Mouse (Mus musculus): ENCODE measurements around the gene Olfr305. TPM values are rescaled to one million over a fixed set of nuclear protein-coding genes. Genes with fewer than 3 reads are reported as not detected.
"Not testable (repeated sequence)": the region's sequence is repeated elsewhere in the genome, so short reads cannot be mapped to it uniquely, and the experiment has no call there.

Olfr305 gene
- not detected in 2 replicates for polyA plus RNA-seq (2015; fragmentation: Nextera tagmentation; extraction: Ambion mirVana)

GRCm38 (mm10) chr7:86366828-86367227 lies at the start of gene Olfr305:
Gene Olfr305, minus strand, starts transcription at chr7:86366928.
- Histone ChIP-seq H3K4me3 (replicated peaks) (no peak within 1 kb of the TSS), H3K36me3 (no peaks in the 10 kb centered on the region), H3K27ac (no peak within 1 kb of the TSS), H3K27me3 (replicated peaks) (no peaks in the 10 kb centered on the region), H3K9me3 (no peaks in the 10 kb centered on the region), H3K4me2 (no peak within 1 kb of the TSS), H3K9ac (no peak within 1 kb of the TSS), H3K4me1 (no peaks in the 10 kb centered on the region)
- no peak for ATAC-seq (ENCODE audit: insufficient read depth, low FRiP score, low read depth)
- WGBS: 80% methylated on average over 1 of the region's 1 CpGs

- WGBS: 86% methylated on average over 2 of the region's 2 CpGs
- Histone ChIP-seq H3K36me3 (no peaks in the 10 kb centered on the region), H3K9me3 (no peaks in the 10 kb centered on the region), H3K4me3 (replicated peaks) (no peak within 1 kb of the TSS), H3K9ac (no peak within 1 kb of the TSS), H3K4me2 (no peak within 1 kb of the TSS), H3K4me1 (no peaks in the 10 kb centered on the region), H3K27ac (no peak within 1 kb of the TSS), H3K27me3 (replicated peaks) (no peaks in the 10 kb centered on the region)
- no peak for ATAC-seq (ENCODE audit: insufficient read depth, low FRiP score, low read depth)
Observed at GRCm38 (mm10) chr7:86403546-86403945, 36.8 kb upstream of the Olfr305 start, which contains the start of gene Olfr301. Gene Olfr301, plus strand, starts transcription at chr7:86403846.

- no peak within 1 kb of the TSS for H3K9ac ChIP-seq
- H3K4me2 ChIP-seq: no peak within 1 kb of the TSS
- H3K4me1 ChIP-seq: no peaks in the 10 kb centered on the region
- H3K4me3 ChIP-seq (replicated peaks): no peak within 1 kb of the TSS
- H3K27me3 ChIP-seq (replicated peaks): no peaks in the 10 kb centered on the region
- H3K9me3 ChIP-seq: no peaks in the 10 kb centered on the region
- H3K36me3 ChIP-seq: no peaks in the 10 kb centered on the region
- no peak for ATAC-seq (ENCODE audit: insufficient read depth, low FRiP score, low read depth)
- no peak within 1 kb of the TSS for H3K27ac ChIP-seq
Observed at GRCm38 (mm10) chr7:86397689-86398088, 31.0 kb upstream of the Olfr305 start, which contains the start of gene Olfr303. Gene Olfr303, minus strand, starts transcription at chr7:86397789.

- Histone ChIP-seq H3K27me3 (replicated peaks) (no peaks in the 10 kb centered on the region), H3K27ac (no peak within 1 kb of the TSS), H3K4me3 (replicated peaks) (no peak within 1 kb of the TSS), H3K4me2 (no peak within 1 kb of the TSS), H3K36me3 (no peaks in the 10 kb centered on the region), H3K9ac (no peak within 1 kb of the TSS), H3K9me3 (no peaks in the 10 kb centered on the region), H3K4me1 (no peaks in the 10 kb centered on the region)
- ATAC-seq (ENCODE audit: insufficient read depth, low FRiP score, low read depth): no peak
- WGBS: 49% methylated on average over 1 of the region's 1 CpGs
Observed at GRCm38 (mm10) chr7:86386558-86386957, 19.8 kb upstream of the Olfr305 start, which contains the start of gene Olfr304. Gene Olfr304, minus strand, starts transcription at chr7:86386658.

GRCm38 (mm10) chr7:86385769-86386168 lies 19.0 kb upstream of the Olfr305 start:
- 73% methylated on average over 3 of the region's 3 CpGs for whole genome bisulfite sequencing
- no peak for ATAC-seq (ENCODE audit: insufficient read depth, low FRiP score, low read depth)
- no peaks in the 10 kb centered on the region for H3K36me3 ChIP-seq
- no peak overlapping the region for H3K27ac ChIP-seq
- H3K9ac ChIP-seq: no peak overlapping the region
- no peaks in the 10 kb centered on the region for H3K9me3 ChIP-seq
- H3K4me2 ChIP-seq: no peak overlapping the region
- no peaks in the 10 kb centered on the region for H3K27me3 ChIP-seq (replicated peaks)
- H3K4me3 ChIP-seq (replicated peaks): no peak overlapping the region
- H3K4me1 ChIP-seq: no peaks in the 10 kb centered on the region

- not testable (repeated sequence) for H3K27ac ChIP-seq; H3K4me3 ChIP-seq (replicated peaks); H3K27me3 ChIP-seq (replicated peaks); ATAC-seq (ENCODE audit: insufficient read depth, low FRiP score, low read depth); H3K36me3 ChIP-seq; H3K9me3 ChIP-seq; H3K4me1 ChIP-seq; H3K4me2 ChIP-seq; H3K9ac ChIP-seq
- 84% methylated on average over 9 of the region's 9 CpGs for WGBS
Observed at GRCm38 (mm10) chr7:86346296-86346695, 20.4 kb downstream of the Olfr305 start.

- Histone ChIP-seq H3K4me3 (replicated peaks) (no peak overlapping the region), H3K27ac (no peak overlapping the region), H3K9ac (no peak overlapping the region), H3K4me2 (no peak overlapping the region), H3K27me3 (replicated peaks) (no peaks in the 10 kb centered on the region), H3K4me1 (no peaks in the 10 kb centered on the region), H3K9me3 (no peaks in the 10 kb centered on the region), H3K36me3 (no peaks in the 10 kb centered on the region)
- WGBS: 73% methylated on average over 3 of the region's 3 CpGs
- no peak for ATAC-seq (ENCODE audit: insufficient read depth, low FRiP score, low read depth)
Observed at GRCm38 (mm10) chr7:86344253-86344652, 22.5 kb downstream of the Olfr305 start.

- no peak overlapping the region for H3K9ac ChIP-seq
- no peak for ATAC-seq (ENCODE audit: insufficient read depth, low FRiP score, low read depth)
Observed at GRCm38 (mm10) chr7:86342881-86343565, 23.7 kb downstream of the Olfr305 start.

GRCm38 (mm10) chr7:86337486-86337885 lies 29.2 kb downstream of the Olfr305 start, which contains the start of gene Olfr307:
Gene Olfr307, minus strand, starts transcription at chr7:86337586.
- ATAC-seq (ENCODE audit: insufficient read depth, low FRiP score, low read depth): no peak
- H3K27me3 ChIP-seq (replicated peaks): no peaks in the 10 kb centered on the region
- WGBS: 67% methylated on average over 1 of the region's 1 CpGs
- no peak within 1 kb of the TSS for H3K9ac ChIP-seq
- H3K27ac ChIP-seq: no peak within 1 kb of the TSS
- no peaks in the 10 kb centered on the region for H3K9me3 ChIP-seq
- H3K36me3 ChIP-seq: no peaks in the 10 kb centered on the region
- H3K4me3 ChIP-seq (replicated peaks): no peak within 1 kb of the TSS
- no peak within 1 kb of the TSS for H3K4me2 ChIP-seq
- no peaks in the 10 kb centered on the region for H3K4me1 ChIP-seq

More at GRCm38 (mm10) chr7:86342881-86343565, 23.7 kb downstream of the Olfr305 start:
- no peaks in the 10 kb centered on the region for H3K36me3 ChIP-seq
- 69% methylated on average over 14 of the region's 14 CpGs for WGBS
- H3K9me3 ChIP-seq: no peaks in the 10 kb centered on the region
- no peaks in the 10 kb centered on the region for H3K27me3 ChIP-seq (replicated peaks)
- no peaks in the 10 kb centered on the region for H3K4me1 ChIP-seq
- H3K4me2 ChIP-seq: no peak overlapping the region
- no peak overlapping the region for H3K27ac ChIP-seq
- no peak overlapping the region for H3K4me3 ChIP-seq (replicated peaks)

GRCm38 (mm10) chr7:86325530-86325929 lies 41.2 kb downstream of the Olfr305 start, which contains the start of gene Olfr308:
Gene Olfr308, minus strand, starts transcription at chr7:86325630.
- H3K4me2 ChIP-seq: no peak within 1 kb of the TSS
- no peaks in the 10 kb centered on the region for H3K4me1 ChIP-seq
- no peak for ATAC-seq (ENCODE audit: insufficient read depth, low FRiP score, low read depth)
- no peaks in the 10 kb centered on the region for H3K27me3 ChIP-seq (replicated peaks)
- no peak within 1 kb of the TSS for H3K4me3 ChIP-seq (replicated peaks)
- no peaks in the 10 kb centered on the region for H3K36me3 ChIP-seq
- H3K9me3 ChIP-seq: no peaks in the 10 kb centered on the region
- no peak within 1 kb of the TSS for H3K9ac ChIP-seq
- H3K27ac ChIP-seq: no peak within 1 kb of the TSS

GRCm38 (mm10) chr7:86321323-86321722 lies 45.4 kb downstream of the Olfr305 start:
- ATAC-seq (ENCODE audit: insufficient read depth, low FRiP score, low read depth): no peak
- Histone ChIP-seq H3K9ac (no peak overlapping the region), H3K36me3 (no peaks in the 10 kb centered on the region), H3K4me3 (replicated peaks) (no peak overlapping the region), H3K4me1 (no peaks in the 10 kb centered on the region), H3K27me3 (replicated peaks) (no peaks in the 10 kb centered on the region), H3K4me2 (no peak overlapping the region), H3K9me3 (no peaks in the 10 kb centered on the region), H3K27ac (no peak overlapping the region)
- WGBS: 93% methylated on average over 2 of the region's 2 CpGs

GRCm38 (mm10) chr7:86313608-86314007 lies 53.1 kb downstream of the Olfr305 start, which contains the start of gene Olfr309:
Gene Olfr309, minus strand, starts transcription at chr7:86313708.
- no peaks in the 10 kb centered on the region for H3K4me1 ChIP-seq
- H3K27me3 ChIP-seq (replicated peaks): no peaks in the 10 kb centered on the region
- H3K9me3 ChIP-seq: no peaks in the 10 kb centered on the region
- ATAC-seq (ENCODE audit: insufficient read depth, low FRiP score, low read depth): no peak
- WGBS: 67% methylated on average over 2 of the region's 2 CpGs
- H3K4me2 ChIP-seq: no peak within 1 kb of the TSS
- no peak within 1 kb of the TSS for H3K9ac ChIP-seq
- no peak within 1 kb of the TSS for H3K4me3 ChIP-seq (replicated peaks)
- no peak within 1 kb of the TSS for H3K27ac ChIP-seq
- no peaks in the 10 kb centered on the region for H3K36me3 ChIP-seq

Data from stomach, embryonic 15.5 days (tissue).